Mouse (Mus musculus) macrophage (primary cell): ENCODE data around the gene Slc39a11. TPM values are rescaled to one million over a fixed set of nuclear protein-coding genes. Genes with fewer than 3 reads are reported as not detected.
A peak's percentile ranks its signal among the peaks of the same experiment; 100 is the strongest.

Experiments
- H3K27ac ChIP-seq: fragments of 350-480 bp; formaldehyde crosslinking; 2 replicates; pipeline ENCODE4 v1.9.0; 2021
- H3K36me3 ChIP-seq: fragments of 350-480 bp; formaldehyde crosslinking; 2 replicates; pipeline ENCODE4 v1.9.0; 2021; ENCODE audit errors: inconsistent target
- H3K4me3 ChIP-seq: fragments of 350-480 bp; formaldehyde crosslinking; 2 replicates; pipeline ENCODE4 v1.9.0; 2021; ENCODE audit errors: inconsistent target
- H3K79me2 ChIP-seq: fragments of 350-480 bp; formaldehyde crosslinking; 2 replicates; pipeline ENCODE4 v1.9.0; 2021; ENCODE audit errors: inconsistent target
- WGBS: methylation state at CpG from one replicate; pipeline ENCODE4 v1.1.7; 2026; ENCODE audit warnings: inconsistent platforms; ENCODE audit not compliant: missing documents; 5-methylcytosine and 5-hydroxymethylcytosine counted together
- polyA plus RNA-seq: library from polyadenylated mRNA; stranded (reverse); fragments of 250-400 nt; gene quantifications from 3 replicates; pipeline ENCODE4 v1.2.4, GENCODE M21; 2018; ENCODE audit warnings: inconsistent platforms

Gene Slc39a11
- polyA plus RNA-seq, 1 experiment from 2014 or later: 21.0 TPM

DNA sequence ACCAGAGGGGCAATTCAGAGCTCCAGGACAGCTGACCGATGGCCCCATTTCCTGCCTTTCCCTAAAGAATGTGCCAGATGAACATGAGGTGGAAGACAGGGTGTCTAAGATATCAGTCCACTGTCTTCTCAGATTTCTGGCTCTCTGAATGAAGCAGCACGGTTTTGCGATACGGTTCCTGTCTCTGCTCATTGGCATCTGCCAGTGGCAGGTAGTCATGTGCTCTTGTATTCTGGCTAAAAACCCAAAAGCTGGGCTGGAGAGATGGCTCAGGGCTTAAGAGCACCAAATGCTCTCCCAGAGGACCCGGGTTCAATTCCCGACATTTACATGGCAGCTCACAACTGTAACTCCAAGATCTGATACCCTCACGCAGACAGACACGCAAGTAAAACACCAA lies 108.8 kb downstream of the Slc39a11 start:
- WGBS: 96% methylated on average over 8 of the region's 8 CpGs
- no peaks in the 10 kb centered on the region for H3K36me3 ChIP-seq
- H3K27ac ChIP-seq: no peak overlapping the region
- no peaks in the 10 kb centered on the region for H3K79me2 ChIP-seq
- H3K4me3 ChIP-seq: no peak overlapping the region

DNA sequence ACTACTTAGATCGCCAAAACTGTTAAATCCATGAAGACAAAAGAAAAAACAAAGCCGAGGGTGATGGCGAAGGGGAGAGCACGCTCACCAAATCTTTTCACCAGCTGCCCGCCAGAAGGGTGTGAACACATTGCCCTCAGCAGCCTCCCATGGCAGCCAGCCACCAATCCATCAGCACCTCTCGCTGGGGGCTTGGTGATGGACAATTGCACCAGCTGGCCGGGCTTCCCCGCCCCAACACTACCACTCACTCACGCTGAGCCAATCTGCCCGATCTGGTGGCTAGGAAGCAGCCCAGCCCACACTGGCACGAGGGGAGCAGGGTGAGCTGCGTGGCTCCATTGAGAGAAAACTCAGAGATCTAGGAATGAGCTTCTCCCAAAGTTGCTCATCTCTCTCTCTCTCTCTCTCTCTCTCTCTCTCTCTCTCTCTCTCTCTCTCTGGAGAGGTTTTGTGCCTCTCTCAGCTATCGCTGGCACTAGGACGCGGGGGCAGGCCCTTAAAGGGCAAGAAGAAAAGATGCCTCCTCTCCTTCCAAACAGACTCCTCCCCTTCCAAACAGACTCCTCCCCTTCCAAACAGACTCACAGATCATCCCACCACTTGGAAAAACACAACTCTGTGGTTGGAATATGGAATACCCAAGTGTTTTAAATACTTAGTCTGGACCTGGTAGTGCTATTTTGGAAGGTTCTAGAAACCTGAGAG lies 110.2 kb downstream of the Slc39a11 start:
- Histone ChIP-seq H3K27ac (no peak overlapping the region), H3K4me3 (no peak overlapping the region), H3K79me2 (no peaks in the 10 kb centered on the region), H3K36me3 (no peaks in the 10 kb centered on the region)
- 85% methylated on average over 11 of the region's 15 CpGs for WGBS

DNA sequence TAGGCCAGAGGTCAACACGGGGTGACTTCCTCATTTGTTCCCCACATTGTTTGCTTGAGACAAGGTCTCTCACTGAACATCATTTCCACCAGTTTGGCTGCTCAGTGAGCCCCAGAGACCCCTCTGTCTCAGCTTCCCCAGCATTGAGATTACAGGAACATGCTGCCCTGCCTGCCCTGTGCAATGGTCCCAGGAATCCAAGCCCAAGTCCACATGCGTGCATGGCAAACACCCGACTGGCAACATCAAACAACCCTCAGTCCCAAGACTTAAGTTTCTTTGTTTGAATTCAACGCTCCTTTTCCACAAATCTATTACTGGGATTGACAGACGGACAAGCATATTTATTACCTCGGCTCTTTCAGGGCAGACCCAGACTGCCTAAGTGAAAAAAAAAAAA lies 110.8 kb downstream of the Slc39a11 start:
- no peak overlapping the region for H3K4me3 ChIP-seq
- H3K79me2 ChIP-seq: no peaks in the 10 kb centered on the region
- 80% methylated on average over 6 of the region's 6 CpGs for WGBS
- H3K36me3 ChIP-seq: no peaks in the 10 kb centered on the region
- no peak overlapping the region for H3K27ac ChIP-seq

DNA sequence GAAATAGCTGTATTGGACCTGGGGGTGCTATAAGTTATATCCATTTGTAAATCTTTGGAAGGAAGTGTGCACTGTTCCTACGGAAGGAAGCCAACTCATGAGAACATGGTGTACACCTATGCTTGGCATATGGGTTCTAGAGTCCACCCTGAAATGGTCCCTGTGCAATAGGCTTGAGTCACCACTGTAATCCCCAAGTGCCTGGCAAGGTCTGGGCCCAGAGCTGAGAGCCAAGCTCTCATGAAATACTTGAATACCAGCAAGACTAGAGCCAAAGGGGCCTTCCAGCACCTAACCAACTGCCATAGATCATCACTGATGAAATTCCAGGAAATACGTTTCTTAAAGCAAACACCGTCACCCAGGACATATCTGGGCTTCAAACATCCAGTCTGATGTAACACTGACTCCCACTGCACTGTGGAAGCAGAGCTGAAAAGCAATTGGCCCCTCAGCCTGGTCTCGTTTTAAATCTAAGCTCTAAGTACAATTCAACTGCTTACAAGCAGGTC lies 111.4 kb downstream of the Slc39a11 start:
- H3K27ac ChIP-seq: peak overlapping the region; percentile 60

DNA sequence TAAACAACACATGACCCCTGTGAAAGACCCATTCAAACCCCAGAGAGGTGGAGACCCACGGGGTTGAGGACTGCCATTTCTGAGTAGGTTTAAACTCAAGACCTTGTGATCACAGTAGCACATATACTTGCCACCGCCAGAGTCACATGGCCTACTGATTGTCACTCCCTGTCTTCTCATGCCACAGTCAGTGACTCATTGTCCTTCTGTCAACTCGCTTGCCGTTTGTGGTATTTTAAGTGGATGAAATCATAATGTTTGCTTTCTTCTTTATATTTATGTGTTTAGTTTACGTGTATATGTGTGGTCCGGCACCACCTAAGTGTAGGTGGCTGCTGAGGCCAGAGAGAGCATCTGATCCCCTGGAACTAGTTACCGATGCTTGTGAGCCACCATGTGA lies 112.2 kb downstream of the Slc39a11 start:
- WGBS: 70% methylated on average over 7 of the region's 7 CpGs
- no peaks in the 10 kb centered on the region for H3K36me3 ChIP-seq
- no peak overlapping the region for H3K4me3 ChIP-seq
- no peaks in the 10 kb centered on the region for H3K79me2 ChIP-seq
- peak overlapping the region; percentile 60 for H3K27ac ChIP-seq

More for the DNA sequence above, 111.4 kb downstream of the Slc39a11 start:
- H3K79me2 ChIP-seq: no peaks in the 10 kb centered on the region
- no peaks in the 10 kb centered on the region for H3K36me3 ChIP-seq
- 98% methylated on average over 4 of the region's 4 CpGs for WGBS
- H3K4me3 ChIP-seq: no peak overlapping the region

DNA sequence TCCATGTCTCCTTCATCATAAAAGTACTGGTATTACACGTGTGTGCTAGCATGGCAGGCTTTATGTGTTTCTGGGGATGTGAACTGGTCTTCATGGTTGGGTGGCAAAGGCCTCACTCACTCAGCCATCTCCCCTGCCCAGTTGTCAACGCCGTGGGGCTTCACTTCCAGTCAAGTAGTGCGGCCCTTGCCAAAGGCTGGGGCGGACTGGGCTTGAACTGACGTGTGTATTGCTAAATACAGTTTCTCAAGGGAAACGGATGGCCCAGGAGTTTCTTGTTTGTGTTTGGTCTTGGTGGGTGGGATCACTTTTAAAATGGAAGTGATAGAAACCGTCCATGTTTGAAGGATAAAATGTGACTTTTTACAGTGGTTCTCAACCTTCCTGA lies 112.7 kb downstream of the Slc39a11 start:
- whole genome bisulfite sequencing: 57% methylated on average over 8 of the region's 8 CpGs
- H3K4me3 ChIP-seq: no peak overlapping the region
- H3K27ac ChIP-seq: peak overlapping the region; percentile 60
- H3K36me3 ChIP-seq: no peaks in the 10 kb centered on the region
- no peaks in the 10 kb centered on the region for H3K79me2 ChIP-seq

DNA sequence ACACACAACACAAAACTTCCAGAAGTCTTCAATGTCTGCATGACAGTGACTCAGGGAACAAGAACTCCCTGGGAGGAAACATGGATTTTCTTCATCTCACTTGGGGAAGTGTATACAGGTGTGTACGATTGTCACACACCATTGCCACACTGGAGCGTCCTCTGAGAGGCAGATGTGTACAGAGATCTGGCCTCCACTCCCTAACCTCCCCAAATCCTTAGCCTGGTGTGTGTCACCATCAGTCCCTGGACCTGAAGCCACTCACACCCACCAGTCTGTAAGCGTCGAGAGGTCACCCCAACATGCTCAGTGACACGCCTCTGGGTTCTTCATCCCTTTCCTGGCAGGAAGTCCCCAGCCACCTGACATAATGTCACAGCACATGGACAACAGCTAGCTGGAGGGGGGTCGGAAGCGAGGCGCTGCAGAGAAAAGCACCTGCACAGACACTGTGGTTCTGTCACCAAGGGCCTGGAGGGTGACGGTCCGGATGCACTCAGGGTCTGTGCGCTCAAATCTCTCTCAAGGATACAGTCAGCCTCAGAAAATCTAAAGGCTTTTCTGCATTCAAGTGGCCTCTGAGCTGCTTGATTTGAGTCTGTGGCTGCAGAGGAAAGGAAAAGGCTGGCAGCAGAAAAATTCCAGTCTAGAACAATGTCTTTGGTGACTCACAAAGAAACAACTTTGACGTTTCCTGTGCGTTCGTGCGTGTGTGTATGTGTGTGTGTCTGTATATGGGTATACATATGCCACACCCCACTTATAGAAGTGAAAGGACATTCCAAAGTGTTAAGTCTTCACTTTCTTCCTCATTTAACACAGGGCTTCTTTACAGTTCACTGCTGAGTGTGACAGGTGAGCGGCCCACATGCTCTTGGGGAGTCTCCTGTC lies 113.3 kb downstream of the Slc39a11 start:
- H3K36me3 ChIP-seq: no peaks in the 10 kb centered on the region
- no peak overlapping the region for H3K4me3 ChIP-seq
- peak overlapping the region; percentile 60; the same call in 1 of the 2 replicates for H3K27ac ChIP-seq
- WGBS: 85% methylated on average over 16 of the region's 16 CpGs
- no peaks in the 10 kb centered on the region for H3K79me2 ChIP-seq

DNA sequence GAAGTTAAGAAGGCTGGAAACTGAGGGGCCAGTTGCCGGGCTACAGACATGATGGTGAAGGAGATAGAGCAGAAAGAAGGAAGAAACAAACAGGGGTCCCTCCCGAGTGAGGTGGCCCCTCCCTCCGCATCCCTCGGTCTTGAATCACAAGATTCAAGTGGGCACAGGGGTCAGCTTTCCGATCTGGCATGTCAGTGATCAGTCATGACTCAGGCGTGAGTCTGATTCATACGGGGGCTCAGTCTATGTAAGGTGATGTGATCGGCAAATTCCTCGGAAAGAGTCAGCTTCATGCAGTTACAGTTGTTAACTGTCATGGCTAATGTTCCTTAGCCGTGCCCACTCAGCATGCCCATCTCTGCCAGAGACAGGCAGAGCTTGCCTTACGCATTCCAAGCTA lies 115.5 kb downstream of the Slc39a11 start:
- no peaks in the 10 kb centered on the region for H3K36me3 ChIP-seq
- no peak overlapping the region for H3K27ac ChIP-seq
- no peaks in the 10 kb centered on the region for H3K79me2 ChIP-seq
- WGBS: 85% methylated on average over 11 of the region's 11 CpGs
- no peak overlapping the region for H3K4me3 ChIP-seq

DNA sequence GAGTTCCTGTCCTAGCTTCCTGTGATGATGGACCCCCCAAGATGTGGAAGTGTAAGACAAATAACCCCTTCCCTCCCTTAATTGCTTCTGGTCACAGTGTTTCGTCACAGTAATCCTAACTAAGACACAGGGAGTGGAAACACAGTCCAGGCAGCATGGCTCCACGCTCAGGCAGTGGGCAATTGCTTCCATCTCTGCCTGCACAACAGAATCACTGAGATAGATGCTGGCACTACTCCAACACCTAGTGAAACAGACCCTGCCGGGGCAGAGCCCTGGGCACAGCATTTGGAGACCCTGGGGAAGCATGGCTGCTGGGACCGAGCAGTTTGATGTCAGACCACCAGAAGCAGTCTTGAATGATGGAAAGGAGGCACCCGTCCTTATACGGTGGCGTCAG lies 115.9 kb downstream of the Slc39a11 start:
- Histone ChIP-seq H3K36me3 (no peaks in the 10 kb centered on the region), H3K4me3 (no peak overlapping the region), H3K79me2 (no peaks in the 10 kb centered on the region), H3K27ac (no peak overlapping the region)
- 88% methylated on average over 7 of the region's 7 CpGs for WGBS

DNA sequence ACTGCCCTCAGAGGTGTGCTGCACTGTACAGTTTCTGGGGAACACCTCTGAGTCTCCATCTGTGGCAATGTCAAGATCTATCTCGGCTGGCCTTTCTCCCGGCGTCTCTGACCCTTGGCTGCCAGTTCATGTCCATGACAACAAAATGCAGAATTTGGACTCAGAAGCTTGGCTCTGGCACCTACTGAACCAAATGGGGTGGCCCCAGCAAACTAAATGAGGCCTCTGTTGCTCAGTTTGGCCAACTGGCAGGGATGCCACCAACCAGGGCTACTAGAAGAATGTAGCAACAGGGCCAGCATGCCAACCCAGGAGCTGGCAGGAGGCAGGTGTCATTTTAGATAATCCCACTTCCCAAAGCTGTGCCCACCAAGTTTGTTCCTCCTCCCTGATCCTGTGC lies 121.5 kb downstream of the Slc39a11 start:
- H3K79me2 ChIP-seq: no peaks in the 10 kb centered on the region
- H3K4me3 ChIP-seq: no peak overlapping the region
- no peaks in the 10 kb centered on the region for H3K36me3 ChIP-seq
- WGBS: 97% methylated on average over 3 of the region's 3 CpGs
- no peak overlapping the region for H3K27ac ChIP-seq

DNA sequence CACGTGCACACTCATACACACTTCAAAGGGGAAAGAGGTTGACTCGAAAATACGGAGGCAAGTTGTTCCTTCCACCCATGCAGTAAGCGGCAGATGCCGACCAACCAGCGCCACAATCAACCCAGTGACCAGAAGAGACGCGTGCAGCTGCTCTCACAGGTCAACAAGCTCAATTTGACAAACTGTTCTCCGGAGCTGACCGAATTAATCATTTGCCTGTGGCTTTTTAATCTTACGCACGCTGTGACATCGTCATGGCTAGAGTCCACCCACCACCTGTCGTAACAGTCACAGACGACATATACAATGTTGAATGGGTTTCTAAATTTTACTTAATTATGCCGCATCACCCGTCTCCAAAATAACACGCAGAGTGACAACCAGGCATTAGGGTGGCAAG lies 124.1 kb downstream of the Slc39a11 start:
- Histone ChIP-seq H3K79me2 (no peaks in the 10 kb centered on the region), H3K36me3 (no peaks in the 10 kb centered on the region), H3K4me3 (no peak overlapping the region), H3K27ac (no peak overlapping the region)
- 97% methylated on average over 18 of the region's 18 CpGs for WGBS

DNA sequence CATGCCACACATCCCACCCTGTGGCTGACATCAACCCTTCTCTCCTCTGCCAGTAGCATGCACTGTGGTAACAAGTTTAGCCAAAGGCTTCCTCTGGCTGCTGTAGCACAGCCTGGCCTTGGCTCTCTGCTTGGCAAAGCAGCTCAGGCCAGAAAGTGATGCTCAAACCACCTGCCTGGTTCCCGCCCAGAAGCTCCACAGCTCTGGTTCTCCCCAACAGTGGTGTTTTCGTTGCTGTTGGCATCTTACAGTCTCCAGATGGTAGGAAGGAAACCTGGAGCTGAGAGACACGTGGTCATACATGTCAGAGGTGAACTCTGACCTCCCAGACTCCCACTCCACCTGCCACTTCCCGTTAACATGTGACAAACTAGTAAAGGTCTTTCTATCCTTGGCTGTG lies 127.2 kb downstream of the Slc39a11 start:
- Histone ChIP-seq H3K79me2 (no peaks in the 10 kb centered on the region), H3K4me3 (no peak overlapping the region), H3K27ac (no peak overlapping the region), H3K36me3 (no peaks in the 10 kb centered on the region)
- 98% methylated on average over 4 of the region's 4 CpGs for WGBS

DNA sequence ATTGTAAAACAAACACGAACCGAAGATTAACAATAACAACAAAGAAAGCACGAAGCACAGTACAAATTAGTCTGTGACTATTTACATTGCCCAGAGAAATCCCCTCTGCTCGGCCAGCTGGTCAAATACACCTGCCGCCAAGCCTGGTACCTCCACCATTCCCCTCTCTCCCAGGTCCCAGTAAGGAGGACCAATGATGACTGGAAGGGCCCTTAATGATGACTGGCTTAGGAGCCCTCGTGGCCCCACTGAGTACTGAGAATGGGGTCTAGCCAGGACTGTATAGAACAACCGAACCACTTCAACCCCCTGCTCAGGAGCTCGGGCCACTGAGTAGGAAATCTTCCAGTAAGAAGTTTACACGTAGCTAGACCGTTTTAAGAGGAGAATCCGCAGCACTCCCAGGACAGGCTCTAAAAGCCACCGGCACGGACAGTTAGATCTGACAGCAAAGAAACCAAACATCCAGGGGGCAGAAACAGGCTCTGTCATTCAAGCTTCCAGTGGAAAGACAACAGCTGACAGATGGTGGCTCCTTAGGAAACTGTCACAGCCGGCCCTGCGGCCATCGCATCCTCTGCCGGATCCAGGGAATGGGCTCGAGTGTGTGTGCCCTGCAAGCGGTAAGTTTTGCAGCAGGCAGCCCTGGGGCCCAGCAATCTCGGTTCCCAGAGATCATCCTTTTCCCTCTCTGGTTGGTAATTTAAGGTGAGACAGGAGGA lies 128.2 kb downstream of the Slc39a11 start:
- Histone ChIP-seq H3K79me2 (no peaks in the 10 kb centered on the region), H3K27ac (no peak overlapping the region), H3K36me3 (no peaks in the 10 kb centered on the region), H3K4me3 (no peak overlapping the region)
- WGBS: 93% methylated on average over 20 of the region's 20 CpGs

DNA sequence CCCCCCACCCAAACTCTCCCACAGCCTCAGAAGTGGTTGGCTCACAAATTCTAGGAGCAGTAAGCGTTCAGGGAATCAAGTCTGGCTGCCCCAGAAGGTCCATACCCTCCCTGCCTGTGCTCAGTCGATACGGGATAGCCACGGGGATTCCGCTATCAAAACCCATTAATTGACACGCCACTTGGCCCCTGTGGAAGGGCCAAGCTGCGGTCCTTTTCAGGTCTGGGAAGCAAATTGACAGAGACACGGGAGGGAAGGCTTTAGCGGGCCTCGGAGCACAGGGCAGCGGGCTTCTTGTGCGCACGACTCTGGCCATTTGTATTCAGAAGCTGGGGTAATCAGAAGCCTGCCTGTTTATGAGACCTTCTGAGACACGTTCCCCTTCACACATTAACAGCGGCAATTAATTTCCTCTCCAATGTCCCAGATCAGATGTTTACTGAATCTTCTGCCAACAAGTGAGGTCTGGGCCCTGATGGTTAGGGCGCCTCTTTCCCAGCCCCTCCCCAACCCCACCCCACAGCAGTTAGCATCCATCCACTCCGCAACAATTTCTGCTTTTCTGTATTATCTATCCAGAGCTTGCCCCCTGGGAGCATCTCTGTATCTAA lies 128.9 kb downstream of the Slc39a11 start:
- 94% methylated on average over 17 of the region's 17 CpGs for WGBS
- H3K27ac ChIP-seq: no peak overlapping the region
- no peaks in the 10 kb centered on the region for H3K36me3 ChIP-seq
- no peaks in the 10 kb centered on the region for H3K79me2 ChIP-seq
- H3K4me3 ChIP-seq: no peak overlapping the region
